Mouse (Mus musculus) brain, adult 2 months (tissue): ENCODE measurements around the gene Olfr620.

Experiments
- DNase-seq: peaks from one replicate; pipeline ENCODE4 v3.0.0; 2011; ENCODE audit warnings: low read depth, low spot score

Gene Olfr620

DNA sequence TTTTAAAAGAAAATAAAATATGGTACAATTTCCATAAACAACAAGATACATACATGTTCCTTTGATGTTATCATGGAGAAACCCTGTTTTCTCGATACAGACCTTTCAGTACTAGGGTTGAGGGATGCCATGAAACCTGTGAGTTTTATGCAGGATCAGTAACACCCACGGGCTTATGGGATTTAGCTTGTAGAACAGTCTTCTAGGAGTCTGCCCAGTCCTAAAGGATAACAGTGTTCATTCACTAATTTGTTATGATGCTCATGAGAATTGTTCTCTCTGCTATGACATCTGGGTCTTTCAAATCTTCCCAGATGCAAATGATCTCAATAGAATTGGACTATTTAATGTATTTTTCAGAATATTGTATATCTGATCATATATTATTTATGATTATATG is at the start of gene Olfr620:
Gene Olfr620, minus strand, starts transcription at position 101 of the 400 bp plus-strand sequence.
- no peak for DNase-seq

DNA sequence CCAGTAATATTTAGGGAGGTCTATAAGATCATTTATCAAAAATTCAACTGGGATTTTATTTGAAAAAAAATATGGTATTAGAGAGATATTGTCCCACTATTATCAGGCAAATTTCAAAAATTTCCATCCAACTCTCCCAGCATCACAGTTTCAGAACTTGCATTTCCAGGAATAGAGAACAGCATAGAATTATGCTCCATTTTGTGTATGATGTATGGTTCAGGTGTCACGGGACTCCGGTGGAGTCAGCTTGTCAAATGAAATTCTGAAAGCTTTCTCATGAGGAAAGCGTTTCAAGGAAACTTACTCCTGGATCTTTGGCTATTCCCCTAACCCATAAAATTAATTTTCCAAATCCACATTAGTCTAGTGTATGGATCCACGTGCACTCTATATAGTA is 31.7 kb upstream of the Olfr620 start:
- no peak for DNase-seq

GRCm38 (mm10) chr7:103642602-103643001 is 30.3 kb upstream of the Olfr620 start, which contains the start of gene Olfr622:
Gene Olfr622, minus strand, starts transcription at chr7:103642702.
- no peak for DNase-seq

GRCm38 (mm10) chr7:103636795-103637194 is 24.5 kb upstream of the Olfr620 start:
- no peak for DNase-seq

DNA sequence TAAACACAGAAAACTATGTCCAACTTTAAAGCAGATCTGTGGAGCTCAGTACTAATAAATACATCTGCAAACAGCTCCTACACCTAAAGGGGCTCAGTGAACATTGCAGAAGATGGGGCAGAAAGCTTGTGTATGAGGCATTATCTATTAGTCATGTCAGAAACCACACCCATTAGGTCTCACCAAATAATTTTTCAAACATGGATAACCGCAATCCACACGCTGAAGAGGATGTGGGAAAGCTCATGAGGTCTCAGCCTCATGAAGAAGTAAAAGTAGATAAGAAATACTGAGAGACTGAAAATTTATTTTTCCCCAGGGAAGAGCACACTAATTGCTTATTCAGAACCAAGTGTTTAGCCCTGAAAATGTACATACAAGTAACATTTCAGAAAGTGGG is 4.9 kb downstream of the Olfr620 start:
- no peak for DNase-seq

DNA sequence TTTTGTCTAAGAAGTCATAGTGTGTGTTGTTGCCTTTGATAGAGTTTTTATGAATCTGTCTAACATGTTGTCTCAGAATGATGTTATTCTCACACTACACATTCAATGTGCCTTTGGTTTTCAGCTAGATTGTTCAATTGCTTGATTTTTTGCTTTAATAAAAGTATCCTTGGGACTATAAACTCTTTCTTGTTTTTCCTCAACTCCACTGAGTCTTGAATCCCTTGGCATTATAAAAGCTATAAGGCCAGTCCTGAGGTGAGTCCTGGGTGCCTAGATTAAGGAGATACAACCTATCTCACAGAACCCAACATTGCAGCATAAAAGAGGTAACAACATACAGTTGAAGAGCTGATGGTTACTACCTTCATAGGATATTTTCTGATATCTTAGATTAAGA is 12.1 kb downstream of the Olfr620 start, which contains the start of gene Olfr619:
Gene Olfr619, plus strand, starts transcription at position 301 of the 400 bp plus-strand sequence.
- DNase-seq: no peak

DNA sequence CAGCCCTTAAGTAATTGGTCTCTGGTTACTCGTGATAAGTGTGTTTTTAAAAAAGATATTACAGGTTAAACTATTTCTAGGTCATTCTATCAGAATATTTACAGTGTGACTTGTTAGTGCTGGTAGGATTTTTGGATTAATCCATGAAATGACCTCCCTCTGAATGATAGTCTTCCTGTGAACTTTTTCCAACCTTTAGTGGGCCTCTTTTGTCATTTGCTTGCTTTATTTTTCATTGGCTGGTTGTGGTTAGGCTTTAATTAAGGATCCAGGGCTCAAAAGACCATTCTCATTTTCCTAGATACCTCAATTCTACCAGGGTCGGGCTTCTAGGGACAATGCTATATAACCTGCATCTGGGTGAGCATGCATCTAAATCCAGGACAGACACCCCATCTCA is 22.5 kb downstream of the Olfr620 start, which contains the start of gene Olfr618:
Gene Olfr618, plus strand, starts transcription at position 301 of the 400 bp plus-strand sequence.
- no peak for DNase-seq

DNA sequence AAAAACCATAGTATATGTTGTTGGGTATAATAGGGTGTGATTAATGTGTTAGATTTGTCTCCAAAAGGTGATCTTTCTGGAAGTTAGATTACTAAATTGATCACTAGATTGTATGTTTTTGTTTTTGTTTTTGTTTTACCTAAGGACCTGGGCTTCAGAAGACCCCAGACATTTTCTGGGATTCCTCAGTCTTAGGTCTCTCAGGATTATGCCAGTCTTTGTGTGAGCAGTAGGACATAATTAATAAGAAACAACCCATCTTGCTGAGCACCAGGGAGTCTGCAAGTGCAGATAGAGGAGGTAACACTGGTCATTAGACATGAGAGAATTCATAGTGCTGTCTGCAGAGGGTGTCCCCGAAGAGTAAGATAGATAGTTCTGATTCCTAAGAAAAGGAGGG is 39.6 kb downstream of the Olfr620 start, which contains the start of gene Olfr617:
Gene Olfr617, plus strand, starts transcription at position 301 of the 400 bp plus-strand sequence.
- no peak for DNase-seq

- no peak for DNase-seq
These were observed 43.3 kb downstream of the Olfr620 start, which contains the start of gene Olfr616 for GRCm38 (mm10) chr7:103569043-103569442. Gene Olfr616, minus strand, starts transcription at chr7:103569143.

GRCm38 (mm10) chr7:103555779-103556178 is 56.6 kb downstream of the Olfr620 start, which contains the start of gene Olfr615:
Gene Olfr615, plus strand, starts transcription at chr7:103556079.
- no peak for DNase-seq
